Mouse (Mus musculus) CH12.LX (cell line): ENCODE results near the gene Gli3. TPM values are rescaled to one million over a fixed set of nuclear protein-coding genes. Genes with fewer than 3 reads are reported as not detected.

Experiments
- DNase-seq: peaks from one replicate; pipeline ENCODE4 v3.0.0-alpha.2; 2013; ENCODE audit errors: extremely low read depth
- H3K27ac ChIP-seq: 2 replicates; pipeline ENCODE4 v1.5.1; 2012; ENCODE audit warnings: low read depth, mild to moderate bottlenecking, control low read depth, moderate library complexity; ENCODE audit not compliant: insufficient read depth
- H3K27me3 ChIP-seq: replicated peaks from 2 replicates; pipeline ENCODE3; 2012; ENCODE audit warnings: inconsistent platforms
- H3K36me3 ChIP-seq, 2 experiments: replicated peaks in 1 of 2; 2 replicates each; pipeline versions ENCODE3 to v1.6.1; 2012; ENCODE audit warnings: inconsistent platforms in 1 of 2, low read length in 1 of 2, mild to moderate bottlenecking in 1 of 2, mixed read lengths in 1 of 2, moderate library complexity in 1 of 2; ENCODE audit not compliant: control insufficient read depth in 1 of 2, insufficient read depth in 1 of 2
- H3K4me1 ChIP-seq, 2 experiments: 2 replicates each; pipeline ENCODE4 v1.6.1; 2012; ENCODE audit warnings: inconsistent platforms in 1 of 2, moderate library complexity in 1 of 2; ENCODE audit not compliant: insufficient read depth in 2 of 2, control insufficient read depth in 1 of 2
- H3K4me2 ChIP-seq: 2 replicates; pipeline ENCODE4 v1.6.1; 2012; ENCODE audit warnings: low read depth, mild to moderate bottlenecking, control low read depth; ENCODE audit not compliant: poor library complexity, insufficient read depth, severe bottlenecking
- H3K4me3 ChIP-seq, 3 experiments: fragments of 150-350 bp in 1 of 3; sonication (generic) in 1 of 3; replicated peaks in 1 of 3; 2 replicates each; pipeline versions ENCODE3 to v1.5.1; 2011 to 2012; ENCODE audit warnings: low read depth in 2 of 3, low read length in 2 of 3, mild to moderate bottlenecking in 2 of 3, moderate library complexity in 2 of 3, control low read depth in 1 of 3, improper control_type of control experiment in 1 of 3, inconsistent platforms in 1 of 3, mixed read lengths in 1 of 3; ENCODE audit not compliant: poor library complexity in 1 of 3
- H3K79me2 ChIP-seq: replicated peaks from 2 replicates; pipeline ENCODE4 v1.6.1; 2012; ENCODE audit warnings: mild to moderate bottlenecking, moderate library complexity; ENCODE audit not compliant: control insufficient read depth, poor library complexity, insufficient read depth, severe bottlenecking; ENCODE audit errors: extremely low read depth
- H3K9ac ChIP-seq: 2 replicates; pipeline ENCODE4 v1.6.1; 2012; ENCODE audit warnings: low read depth, mild to moderate bottlenecking, control low read depth, moderate library complexity; ENCODE audit not compliant: insufficient read depth
- H3K9me3 ChIP-seq: replicated peaks from 2 replicates; pipeline ENCODE3; 2012; ENCODE audit warnings: low read length, inconsistent platforms, mixed read lengths
- CTCF ChIP-seq, 2 experiments: IDR thresholded peaks in 1 of 2; conservative IDR thresholded peaks in 1 of 2; 2 replicates each; pipeline ENCODE4 v1.5.1; 2011 to 2012; ENCODE audit warnings: low read depth in 2 of 2, low read length in 2 of 2, improper control_type of control experiment in 1 of 2, inconsistent platforms in 1 of 2, mild to moderate bottlenecking in 1 of 2, moderate library complexity in 1 of 2
- E2F4 ChIP-seq: IDR thresholded peaks from 2 replicates; pipeline ENCODE4 v1.6.1; 2011; ENCODE audit warnings: low read depth, low read length, improper control_type of control experiment; ENCODE audit not compliant: insufficient replicate concordance
- ELF1 ChIP-seq: IDR thresholded peaks from 2 replicates; pipeline ENCODE4 v1.6.1; 2014; ENCODE audit warnings: low read depth, mild to moderate bottlenecking, inconsistent platforms, low read length, improper control_type of control experiment
- ETS1 ChIP-seq: conservative IDR thresholded peaks from 2 replicates; pipeline ENCODE4 v1.6.1; 2012; ENCODE audit warnings: low read depth, mild to moderate bottlenecking, inconsistent platforms, low read length, improper control_type of control experiment, moderate library complexity
- GABPA ChIP-seq: IDR thresholded peaks from 2 replicates; pipeline ENCODE4 v1.6.1; 2012; ENCODE audit warnings: low read depth, low read length, improper control_type of control experiment, inconsistent platforms; ENCODE audit not compliant: insufficient replicate concordance
- HCFC1 ChIP-seq: IDR thresholded peaks from 2 replicates; pipeline ENCODE4 v1.6.1; 2012; ENCODE audit warnings: low read depth, mild to moderate bottlenecking, inconsistent platforms, low read length, improper control_type of control experiment
- IRF4 ChIP-seq: IDR thresholded peaks from 2 replicates; pipeline ENCODE4 v1.6.1; 2014; ENCODE audit warnings: low read depth, mild to moderate bottlenecking, inconsistent platforms, low read length, improper control_type of control experiment
- JUN ChIP-seq: IDR thresholded peaks from 2 replicates; pipeline ENCODE4 v1.6.1; 2011; ENCODE audit warnings: low read depth, mild to moderate bottlenecking, low read length, improper control_type of control experiment, moderate library complexity; ENCODE audit not compliant: insufficient read depth
- JUND ChIP-seq: conservative IDR thresholded peaks from 2 replicates; pipeline ENCODE4 v1.6.1; 2011; ENCODE audit warnings: low read depth, low read length, improper control_type of control experiment
- MAX ChIP-seq: IDR thresholded peaks from 2 replicates; pipeline ENCODE4 v1.6.1; 2011; ENCODE audit warnings: low read length, improper control_type of control experiment
- MAZ ChIP-seq: IDR thresholded peaks from 2 replicates; pipeline ENCODE4 v1.6.1; 2012; ENCODE audit warnings: low read depth, mild to moderate bottlenecking, inconsistent platforms, low read length, improper control_type of control experiment, moderate library complexity
- MXI1 ChIP-seq: IDR thresholded peaks from 2 replicates; pipeline ENCODE4 v1.6.1; 2011; ENCODE audit warnings: mild to moderate bottlenecking, low read depth, low read length, improper control_type of control experiment
- NELFE ChIP-seq: IDR thresholded peaks from 2 replicates; pipeline ENCODE4 v1.6.1; 2011; ENCODE audit warnings: low read depth, low read length, improper control_type of control experiment
- NRF1 ChIP-seq: IDR thresholded peaks from 2 replicates; pipeline ENCODE4 v1.6.1; 2014; ENCODE audit warnings: low read depth, mild to moderate bottlenecking, inconsistent platforms, low read length, improper control_type of control experiment, moderate library complexity
- POLR2A ChIP-seq: IDR thresholded peaks from 2 replicates; pipeline ENCODE4 v1.6.1; 2011; ENCODE audit warnings: low read depth, mild to moderate bottlenecking, improper control_type of control experiment, low read length
- RCOR1 ChIP-seq: conservative IDR thresholded peaks from 2 replicates; pipeline ENCODE4 v1.6.1; 2012; ENCODE audit warnings: low read depth, mild to moderate bottlenecking, inconsistent platforms, low read length, improper control_type of control experiment
- SIN3A ChIP-seq: IDR thresholded peaks from 2 replicates; pipeline ENCODE4 v1.6.1; 2012; ENCODE audit warnings: low read length, improper control_type of control experiment, inconsistent platforms
- TBP ChIP-seq: conservative IDR thresholded peaks from 2 replicates; pipeline ENCODE4 v1.6.1; 2011; ENCODE audit warnings: low read depth, low read length, improper control_type of control experiment
- UBTF ChIP-seq: IDR thresholded peaks from 2 replicates; pipeline ENCODE4 v1.6.1; 2012; ENCODE audit warnings: low read depth, mild to moderate bottlenecking, inconsistent platforms, low read length, improper control_type of control experiment, moderate library complexity
- USF1 ChIP-seq: IDR thresholded peaks from 2 replicates; pipeline ENCODE4 v1.6.1; 2014; ENCODE audit warnings: low read depth, mild to moderate bottlenecking, inconsistent platforms, low read length, improper control_type of control experiment
- USF2 ChIP-seq: conservative IDR thresholded peaks from 2 replicates; pipeline ENCODE4 v1.6.1; 2011; ENCODE audit warnings: low read depth, low read length, improper control_type of control experiment
- ZC3H11A ChIP-seq: IDR thresholded peaks from 2 replicates; pipeline ENCODE4 v1.6.1; 2012; ENCODE audit warnings: low read depth, mild to moderate bottlenecking, inconsistent platforms, low read length, improper control_type of control experiment
- ZMIZ1 ChIP-seq: IDR thresholded peaks from 2 replicates; pipeline ENCODE4 v1.6.1; 2012; ENCODE audit warnings: low read depth, mild to moderate bottlenecking, inconsistent platforms, low read length, improper control_type of control experiment
- ZNF384 ChIP-seq: IDR thresholded peaks from 2 replicates; pipeline ENCODE4 v1.6.1; 2012; ENCODE audit warnings: low read depth, low read length, improper control_type of control experiment, inconsistent platforms
- dilution Hi-C: fragments of 300-500 bp; cut with MboI; formaldehyde crosslinking; loops from 2 replicates; pipeline ENCODE4 v1.14.3; 2020; ENCODE audit warnings: low sequenced_read_pairs; ENCODE audit not compliant: extremely low pct_unique_long_range_greater_than_20kb, extremely low pct_ligation_motif_present
- in situ Hi-C: fragments of 300-500 bp; cut with MboI; formaldehyde crosslinking; loops from 3 replicates; pipeline ENCODE4 v1.14.3; 2019; ENCODE audit warnings: low sequenced_read_pairs, low pct_ligation_motif_present, low pct_unique_long_range_greater_than_20kb, mixed read lengths
- polyA plus RNA-seq: library from polyadenylated mRNA; unstranded; fragments of >175 nt; gene quantifications from 2 replicates; pipeline ENCODE4 v1.2.1, GENCODE M21; 2012; ENCODE audit warnings: low read depth; ENCODE audit not compliant: insufficient read length
- total RNA-seq, 2 experiments: library from RNA; depleted of rRNA; stranded (reverse); fragments of 300-350 nt in 1 of 2; fragments of >200 nt in 1 of 2; gene quantifications; 2 replicates each; pipeline ENCODE4 v1.2.3; 2012 to 2014

Gli3 gene
- total and polyA plus RNA-seq, 3 experiments, result not detected

GRCm38 (mm10) chr13:15545346-15545896 is 82.4 kb downstream of the Gli3 start:
- no peak for DNase-seq
- dilution Hi-C loops, result no loop called here
- H3K27ac ChIP-seq, result no peak overlapping the region
- in situ Hi-C loops, result no loop called here
- H3K79me2 ChIP-seq, result no peaks in the 10 kb centered on the region
- TF ChIP-seq RCOR1 (no peak), ZMIZ1 (no peak), ETS1 (no peak), UBTF (no peak)
- H3K4me2 ChIP-seq, result no peak overlapping the region
- H3K4me3 ChIP-seq, result no peak overlapping the region
- H3K9ac ChIP-seq, result no peak overlapping the region
- H3K9me3 ChIP-seq, result no peaks in the 10 kb centered on the region
- H3K4me1 ChIP-seq, result no peaks in the 10 kb centered on the region
- no peaks in the 10 kb centered on the region for H3K27me3 ChIP-seq
- no peaks in the 10 kb centered on the region for H3K36me3 ChIP-seq

GRCm38 (mm10) chr13:15546258-15546657 is 83.2 kb downstream of the Gli3 start:
- TF ChIP-seq ZC3H11A, result no peak
- no peak for TF ChIP-seq IRF4
- no peak for TF ChIP-seq SIN3A
- no peak for TF ChIP-seq POLR2A
- TF ChIP-seq NRF1, result no peak
- no peak for TF ChIP-seq MAZ
- no peak for TF ChIP-seq HCFC1
- no peak for TF ChIP-seq E2F4
- no peak for TF ChIP-seq ETS1
- no peak for TF ChIP-seq CTCF (conservative IDR thresholded peaks at IDR 0.05 in 1 of 2, IDR thresholded peaks at IDR 0.05 in 1 of 2; ENCODE audit: low read depth in 2 of 2, low read length in 2 of 2)
- Histone ChIP-seq H3K79me2 (no peaks in the 10 kb centered on the region), H3K4me3 (no peak overlapping the region), H3K9me3 (no peaks in the 10 kb centered on the region), H3K4me2 (no peak overlapping the region), H3K27me3 (no peaks in the 10 kb centered on the region), H3K27ac (no peak overlapping the region), H3K9ac (no peak overlapping the region), H3K36me3 (no peaks in the 10 kb centered on the region), H3K4me1 (no peaks in the 10 kb centered on the region)
- dilution Hi-C loops (no loop called here), in situ Hi-C loops (no loop called here)
- no peak for DNase-seq

- Histone ChIP-seq H3K4me3 (no peak overlapping the region), H3K4me1 (no peaks in the 10 kb centered on the region), H3K4me2 (no peak overlapping the region), H3K79me2 (no peaks in the 10 kb centered on the region), H3K9me3 (no peaks in the 10 kb centered on the region), H3K27ac (no peak overlapping the region), H3K27me3 (no peaks in the 10 kb centered on the region), H3K36me3 (no peaks in the 10 kb centered on the region), H3K9ac (no peak overlapping the region)
- in situ Hi-C loops, result no loop called here
- no peak for DNase-seq
- dilution Hi-C loops, result no loop called here
- TF ChIP-seq MXI1 (no peak), UBTF (no peak), NELFE (no peak), ZNF384 (no peak), USF2 (no peak), RCOR1 (no peak), JUND (no peak), SIN3A (no peak), USF1 (no peak), JUN (no peak), E2F4 (no peak), ELF1 (no peak), GABPA (no peak), MAX (no peak), ZC3H11A (no peak), NRF1 (no peak), TBP (no peak), CTCF (conservative IDR thresholded peaks at IDR 0.05 in 1 of 2, IDR thresholded peaks at IDR 0.05 in 1 of 2; ENCODE audit: low read depth in 2 of 2, low read length in 2 of 2) (no peak)
These were observed 86.4 kb downstream of the Gli3 start for GRCm38 (mm10) chr13:15549466-15549865.
